Mouse (Mus musculus) heart, postnatal 0 days (tissue): ENCODE data around the gene Dcpp3.

Experiments used
- CTCF ChIP-seq: IDR thresholded peaks from 2 replicates; pipeline ENCODE4 v1.5.1; 2016; ENCODE audit warnings: antibody characterized with exemption, control low read depth, low read depth
- EP300 ChIP-seq: IDR thresholded peaks from 2 replicates; pipeline ENCODE4 v1.6.1; 2016; ENCODE audit warnings: antibody characterized with exemption, low read depth

GRCm38 (mm10) chr17:23960084-23960738, 43.0 kb downstream of the Dcpp3 start:
- peak; percentile 99 for TF ChIP-seq CTCF
- no peak for TF ChIP-seq EP300
